Mouse (Mus musculus): ENCODE measurements around the gene Cst6. TPM values are rescaled to one million over a fixed set of nuclear protein-coding genes. Genes with fewer than 3 reads are reported as not detected.

Cst6 gene
- polyA plus RNA-seq, 1 experiment = 0.54 TPM

DNA sequence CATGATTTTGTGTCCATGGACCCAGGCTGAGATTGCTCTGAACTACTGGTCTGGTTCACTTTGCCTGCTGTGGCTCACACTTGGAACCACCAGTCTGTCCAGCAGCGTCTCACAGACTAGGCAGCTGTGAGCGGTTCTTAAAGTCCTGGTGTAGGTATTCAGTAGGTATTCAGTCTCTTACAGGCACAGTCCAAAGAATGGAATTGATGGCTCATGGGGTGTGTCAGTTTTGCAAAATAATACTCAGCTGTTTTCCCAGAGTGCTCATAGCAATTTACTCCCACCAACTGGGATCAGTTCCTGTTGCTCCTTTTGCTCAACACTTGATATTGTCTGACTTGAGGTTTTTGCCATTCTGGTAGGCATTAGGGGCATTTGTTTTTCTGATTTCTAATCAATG lies 12.8 kb upstream of the Cst6 start:
- Histone ChIP-seq H3K4me3 (replicated peaks) (no peak overlapping the region), H3K27me3 (replicated peaks) (no peaks in the 10 kb centered on the region), H3K4me1 (peaks cover 28% of the 10 kb centered on the region), H3K36me3 (replicated peaks; ENCODE audit: low read length) (peaks cover 21% of the 10 kb centered on the region), H3K9me3 (no peaks in the 10 kb centered on the region)
- TF ChIP-seq GATA1 (IDR thresholded peaks at IDR 0.05; ENCODE audit: borderline replicate concordance, low read length) = no peak
- TF ChIP-seq FLI1 (IDR thresholded peaks at IDR 0.05; ENCODE audit: low read length) = no peak

DNA sequence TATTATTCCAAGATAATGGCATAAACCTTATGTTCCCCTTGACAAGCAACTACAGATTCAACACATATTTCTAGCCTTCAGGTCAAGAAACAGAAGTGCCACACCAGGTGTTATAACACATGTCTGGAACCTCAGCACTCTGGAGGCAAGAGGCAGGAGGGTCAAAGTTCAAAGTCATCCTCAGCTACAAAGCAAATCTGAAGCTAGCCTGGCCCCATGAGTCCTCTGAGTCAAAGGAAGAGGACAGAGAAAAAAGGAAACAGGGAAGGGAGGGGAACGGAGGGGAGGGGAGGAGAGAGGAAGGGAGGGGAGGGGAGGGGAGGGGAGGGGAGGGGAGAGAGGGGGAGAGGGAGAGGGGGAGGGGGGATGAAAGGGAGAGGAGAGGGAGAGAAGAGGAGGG lies 6.7 kb upstream of the Cst6 start:
- no peak overlapping the region for H3K4me3 ChIP-seq (replicated peaks)
- TF ChIP-seq FLI1 (IDR thresholded peaks at IDR 0.05; ENCODE audit: low read length) = no peak
- TF ChIP-seq GATA1 (IDR thresholded peaks at IDR 0.05; ENCODE audit: borderline replicate concordance, low read length) = no peak

DNA sequence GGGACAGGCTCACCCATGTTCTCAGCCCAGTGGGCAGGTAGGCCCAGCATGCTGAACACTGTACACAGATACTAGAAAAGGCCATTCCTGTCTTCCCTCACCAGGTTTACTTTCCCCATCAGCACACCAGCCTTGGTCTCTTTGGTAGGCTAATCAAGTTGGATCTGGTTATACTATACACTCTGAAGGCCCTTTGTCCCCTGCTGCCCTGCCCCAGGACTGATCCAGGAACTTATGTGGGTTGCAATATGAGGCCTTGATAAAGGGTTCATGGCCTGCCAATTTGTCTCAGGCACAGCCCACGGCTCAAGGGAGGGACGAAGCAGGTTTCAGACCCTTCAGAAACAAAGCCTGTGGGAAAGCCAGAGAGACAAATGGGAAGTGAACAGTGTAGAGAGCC lies 4.2 kb upstream of the Cst6 start:
- TF ChIP-seq FLI1 (IDR thresholded peaks at IDR 0.05; ENCODE audit: low read length) = no peak
- no peak for TF ChIP-seq GATA1 (IDR thresholded peaks at IDR 0.05; ENCODE audit: borderline replicate concordance, low read length)
- Histone ChIP-seq H3K36me3 (replicated peaks; ENCODE audit: low read length) (no peaks in the 10 kb centered on the region), H3K9me3 (no peaks in the 10 kb centered on the region), H3K4me1 (peaks cover 15% of the 10 kb centered on the region), H3K4me3 (replicated peaks) (no peak overlapping the region), H3K27me3 (replicated peaks) (peaks cover 27% of the 10 kb centered on the region)

More for the DNA sequence above, 6.7 kb upstream of the Cst6 start:
- Histone ChIP-seq H3K36me3 (replicated peaks; ENCODE audit: low read length) (no peaks in the 10 kb centered on the region), H3K27me3 (replicated peaks) (peaks cover 16% of the 10 kb centered on the region), H3K4me1 (peaks cover 6% of the 10 kb centered on the region), H3K9me3 (no peaks in the 10 kb centered on the region)

DNA sequence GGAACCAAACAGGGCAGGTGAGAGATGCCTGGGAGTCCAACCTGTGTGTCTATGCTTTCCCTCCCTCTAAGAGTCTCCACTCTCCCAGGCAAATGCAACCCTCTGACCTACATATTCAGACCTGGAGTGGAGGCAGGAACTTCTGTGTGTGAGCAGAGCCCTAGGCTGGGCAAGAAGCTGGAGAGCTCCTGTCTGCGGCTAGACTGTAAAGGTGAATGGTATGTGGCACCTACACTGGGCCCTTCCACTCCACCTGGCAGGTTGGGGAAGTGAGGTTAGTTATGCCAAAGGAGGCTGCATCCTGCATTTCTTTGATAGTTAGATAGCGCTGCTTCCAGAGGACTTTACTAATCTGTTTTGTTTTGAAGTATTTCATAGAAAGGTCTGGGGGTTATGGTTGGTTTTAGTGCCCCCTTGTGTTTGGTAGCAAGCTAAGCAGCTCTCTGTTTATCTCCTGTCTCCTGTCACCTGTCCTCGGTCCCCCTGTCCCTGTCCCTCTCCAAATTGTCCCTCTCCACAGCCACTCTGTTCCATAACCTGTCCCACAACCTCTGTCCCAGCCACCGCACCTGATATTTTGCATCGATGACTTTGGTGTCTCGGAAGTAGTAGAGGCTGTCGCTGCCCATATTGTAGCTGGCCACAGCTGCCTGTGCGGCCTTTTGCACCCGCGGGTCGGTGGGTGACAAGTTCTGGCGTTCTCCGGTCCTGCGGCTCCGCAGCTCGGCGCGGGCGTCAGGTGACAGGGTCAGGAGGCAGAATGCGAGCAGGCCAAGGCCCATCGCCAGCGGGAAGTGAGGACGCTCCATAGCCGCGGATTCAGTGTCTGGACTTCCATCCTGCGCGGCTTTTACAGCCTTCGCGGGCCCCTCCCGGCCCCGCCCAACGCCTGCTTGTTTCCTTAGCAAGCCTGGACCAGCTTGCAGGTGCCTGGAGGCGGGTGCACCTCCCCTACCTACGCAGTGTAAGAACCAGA lies 560 bp downstream of the Cst6 start:
- Histone ChIP-seq H3K36me3 (replicated peaks; ENCODE audit: low read length) (no peaks in the 10 kb centered on the region), H3K4me1 (peaks cover 22% of the 10 kb centered on the region), H3K9me3 (no peaks in the 10 kb centered on the region), H3K27me3 (replicated peaks) (peaks cover 65% of the 10 kb centered on the region), H3K4me3 (replicated peaks) (peak overlapping the region; percentile 92)
- TF ChIP-seq FLI1 (IDR thresholded peaks at IDR 0.05; ENCODE audit: low read length) = no peak
- TF ChIP-seq GATA1 (IDR thresholded peaks at IDR 0.05; ENCODE audit: borderline replicate concordance, low read length) = no peak

DNA sequence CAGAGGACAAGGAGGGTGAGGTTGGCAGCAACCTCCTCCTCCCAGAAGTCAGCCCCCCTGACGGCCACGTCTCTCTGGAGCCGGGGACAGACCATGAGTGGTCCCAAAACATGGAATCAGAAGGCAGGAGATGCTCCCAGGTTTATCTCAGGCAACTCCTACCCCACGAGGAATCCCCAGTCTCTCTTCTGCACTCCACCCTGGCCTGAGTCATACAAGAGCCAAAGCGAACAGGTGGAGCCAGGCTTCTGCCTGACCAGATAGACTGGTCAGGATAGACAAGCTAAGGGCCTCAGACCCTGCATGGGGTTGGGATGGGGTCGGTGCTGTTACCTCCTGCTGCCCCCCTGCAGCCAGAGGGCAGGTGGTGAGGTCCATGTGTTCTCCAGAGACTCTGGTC lies 1.3 kb downstream of the Cst6 start:
- no peaks in the 10 kb centered on the region for H3K9me3 ChIP-seq
- TF ChIP-seq FLI1 (IDR thresholded peaks at IDR 0.05; ENCODE audit: low read length) (no peak), GATA1 (IDR thresholded peaks at IDR 0.05; ENCODE audit: borderline replicate concordance, low read length) (no peak)
- H3K27me3 ChIP-seq (replicated peaks) = peaks cover 65% of the 10 kb centered on the region
- H3K36me3 ChIP-seq (replicated peaks; ENCODE audit: low read length) = no peaks in the 10 kb centered on the region
- H3K4me3 ChIP-seq (replicated peaks) = no peak overlapping the region
- H3K4me1 ChIP-seq = peaks cover 22% of the 10 kb centered on the region

DNA sequence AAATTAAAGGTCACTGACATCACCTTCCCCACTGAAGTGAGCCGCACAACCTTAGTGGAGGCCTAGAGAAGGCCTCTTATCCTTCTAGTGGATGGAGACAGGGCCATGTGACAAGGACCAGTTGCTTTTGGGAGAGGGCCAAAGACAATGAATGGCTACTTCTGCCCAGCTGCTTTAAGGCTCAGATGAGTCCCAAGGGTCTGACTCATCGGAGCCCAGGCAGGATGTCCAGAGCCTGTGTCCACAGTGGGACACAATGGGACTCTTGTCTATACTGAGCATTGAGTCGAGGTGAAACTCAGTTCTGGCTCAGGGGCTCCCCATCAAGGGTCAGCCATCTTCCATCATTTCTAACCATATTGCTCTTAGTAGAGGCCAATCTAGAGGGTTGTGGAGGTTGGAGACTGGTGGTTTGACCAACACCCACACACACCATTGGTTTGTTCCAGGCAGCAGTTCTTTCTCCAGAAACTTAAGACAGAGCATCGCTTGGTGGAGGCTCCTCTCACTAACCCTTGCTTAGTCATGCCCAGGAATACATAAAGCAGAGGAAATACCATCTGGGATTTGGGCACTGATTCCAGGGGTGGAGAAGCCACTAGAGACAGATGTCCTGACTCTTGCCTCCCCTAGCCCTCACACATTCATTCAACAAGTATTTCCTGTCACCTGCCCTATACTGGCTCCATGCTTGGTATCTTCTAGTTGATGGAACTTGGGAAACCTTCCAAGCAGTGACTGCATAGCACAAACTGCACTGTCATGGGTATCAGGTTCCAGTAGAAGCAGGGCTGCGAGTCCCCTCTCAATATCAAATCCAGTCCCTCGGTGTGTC lies 3.9 kb downstream of the Cst6 start:
- TF ChIP-seq GATA1 (IDR thresholded peaks at IDR 0.05; ENCODE audit: borderline replicate concordance, low read length) (no peak), FLI1 (IDR thresholded peaks at IDR 0.05; ENCODE audit: low read length) (no peak)
- H3K27me3 ChIP-seq (replicated peaks) = peaks cover 70% of the 10 kb centered on the region
- H3K4me3 ChIP-seq (replicated peaks) = no peak overlapping the region
- H3K4me1 ChIP-seq = peaks cover 22% of the 10 kb centered on the region
- H3K9me3 ChIP-seq = no peaks in the 10 kb centered on the region
- H3K36me3 ChIP-seq (replicated peaks; ENCODE audit: low read length) = no peaks in the 10 kb centered on the region

DNA sequence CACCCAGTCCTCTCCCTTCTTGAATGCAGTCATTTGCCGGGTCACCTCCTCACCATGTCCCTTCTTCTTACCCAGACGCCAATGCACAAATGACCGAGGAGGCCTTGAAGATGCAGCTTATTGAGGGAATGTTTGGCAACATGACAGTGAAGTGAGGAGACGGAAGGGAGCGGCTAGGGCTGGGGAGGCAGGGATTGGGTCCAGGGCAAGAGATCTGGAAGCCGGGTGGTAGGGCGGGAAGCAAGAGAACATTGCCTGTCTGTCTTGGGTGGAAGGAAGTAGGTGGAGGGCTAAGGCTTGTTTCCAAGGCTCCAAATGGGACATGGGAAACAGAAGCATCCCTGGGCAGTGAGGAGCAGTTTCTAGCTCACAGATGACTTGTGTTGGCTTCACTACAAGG lies 8.0 kb downstream of the Cst6 start:
- TF ChIP-seq GATA1 (IDR thresholded peaks at IDR 0.05; ENCODE audit: borderline replicate concordance, low read length) (no peak), FLI1 (IDR thresholded peaks at IDR 0.05; ENCODE audit: low read length) (no peak)
- Histone ChIP-seq H3K9me3 (no peaks in the 10 kb centered on the region), H3K4me3 (replicated peaks) (no peak overlapping the region), H3K4me1 (peaks cover 11% of the 10 kb centered on the region), H3K27me3 (replicated peaks) (peaks cover 59% of the 10 kb centered on the region), H3K36me3 (replicated peaks; ENCODE audit: low read length) (no peaks in the 10 kb centered on the region)

DNA sequence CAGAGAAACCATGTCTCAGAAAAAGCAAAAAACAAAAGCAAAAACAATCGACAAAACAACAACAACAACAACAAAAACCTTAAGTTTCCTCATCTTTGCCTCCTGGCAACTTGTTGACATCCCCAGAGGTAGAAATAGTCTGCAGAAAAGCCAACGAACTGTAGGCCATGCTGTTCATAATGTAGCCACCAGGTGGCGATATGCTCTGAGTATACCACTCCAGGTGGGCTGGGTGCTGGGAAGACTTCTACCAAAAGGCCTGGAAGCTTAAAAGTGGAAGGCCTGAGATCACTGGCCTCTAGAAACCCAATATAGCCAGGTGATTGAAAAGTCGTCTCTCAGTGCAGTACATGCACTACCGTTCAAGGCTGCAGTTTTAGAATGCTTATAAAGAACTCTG lies 11.4 kb downstream of the Cst6 start:
- H3K4me3 ChIP-seq (replicated peaks) = no peak overlapping the region
- no peaks in the 10 kb centered on the region for H3K9me3 ChIP-seq
- peaks cover 50% of the 10 kb centered on the region for H3K27me3 ChIP-seq (replicated peaks)
- H3K36me3 ChIP-seq (replicated peaks; ENCODE audit: low read length) = no peaks in the 10 kb centered on the region
- TF ChIP-seq GATA1 (IDR thresholded peaks at IDR 0.05; ENCODE audit: borderline replicate concordance, low read length) = no peak
- TF ChIP-seq FLI1 (IDR thresholded peaks at IDR 0.05; ENCODE audit: low read length) = no peak
- peaks cover 3% of the 10 kb centered on the region; the same call in 1 of the 2 replicates for H3K4me1 ChIP-seq

DNA sequence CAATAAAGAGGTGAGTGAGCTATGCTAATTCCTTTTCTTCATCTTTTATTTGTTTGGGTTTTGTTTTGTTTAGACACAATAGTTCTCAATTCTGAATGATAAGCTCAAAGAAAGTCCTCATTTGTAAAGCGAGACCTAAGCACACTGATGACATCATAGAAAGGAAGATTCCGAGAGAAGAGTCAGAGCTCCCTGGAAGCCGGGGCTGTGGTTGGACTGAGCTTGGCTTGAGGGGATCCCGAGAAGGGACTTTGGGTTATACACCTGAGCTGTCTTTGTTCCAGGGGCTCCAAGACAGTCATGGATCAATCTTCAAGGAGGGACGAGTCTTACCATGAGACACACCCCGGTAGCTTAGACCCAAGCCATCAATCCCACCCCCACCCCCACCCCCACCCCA lies 13.9 kb downstream of the Cst6 start, which contains the start of gene Catsper1:
Gene Catsper1 (plus strand): TSS at position 301 of the 400 bp plus-strand sequence.
- Histone ChIP-seq H3K4me3 (replicated peaks) (peak within 1 kb of the TSS; percentile 14), H3K27me3 (replicated peaks) (peaks cover 35% of the 10 kb centered on the region), H3K36me3 (replicated peaks; ENCODE audit: low read length) (no peaks in the 10 kb centered on the region), H3K4me1 (peaks cover 9% of the 10 kb centered on the region), H3K9me3 (no peaks in the 10 kb centered on the region)
- TF ChIP-seq GATA1 (IDR thresholded peaks at IDR 0.05; ENCODE audit: borderline replicate concordance, low read length) (no peak), FLI1 (IDR thresholded peaks at IDR 0.05; ENCODE audit: low read length) (no peak)
